Mouse (Mus musculus) lung, postnatal 0 days (tissue): ENCODE results near the gene Sh3pxd2a. TPM values are rescaled to one million over a fixed set of nuclear protein-coding genes. Genes with fewer than 3 reads are reported as not detected.

Experiments used
- ATAC-seq: fragments of 200-750 bp; cut with Nextera tagmentation; 2 replicates; pipeline ENCODE4 v1.8.0; 2017; ENCODE audit warnings: moderate library complexity
- DNase-seq: peaks from one replicate; pipeline ENCODE4 v3.0.0-alpha.2; 2016; ENCODE audit warnings: low spot score
- H3K27ac ChIP-seq: fragments of 300-500 bp; sonication (generic); 2 replicates; pipeline ENCODE4 v1.5.1; 2014; ENCODE audit warnings: antibody characterized with exemption, mild to moderate bottlenecking, low read length, mixed read lengths
- H3K27me3 ChIP-seq: fragments of 300-500 bp; sonication (generic); replicated peaks from 2 replicates; pipeline ENCODE4 v1.6.1; 2014; ENCODE audit warnings: low read length, mixed read lengths; ENCODE audit not compliant: insufficient read depth
- H3K36me3 ChIP-seq: fragments of 300-500 bp; sonication (generic); 2 replicates; pipeline ENCODE4 v1.6.1; 2014; ENCODE audit warnings: low read length, mixed read lengths; ENCODE audit not compliant: insufficient read depth
- H3K4me1 ChIP-seq: fragments of 300-500 bp; sonication (generic); 2 replicates; pipeline ENCODE4 v1.6.1; 2014; ENCODE audit warnings: antibody characterized with exemption, low read depth, low read length, mixed read lengths; ENCODE audit not compliant: insufficient read depth
- H3K4me2 ChIP-seq: fragments of 300-500 bp; sonication (generic); replicated peaks from 2 replicates; pipeline ENCODE4 v1.6.1; 2014; ENCODE audit warnings: low read depth, mild to moderate bottlenecking, low read length, moderate library complexity, mixed read lengths
- H3K4me3 ChIP-seq: fragments of 300-500 bp; sonication (generic); 2 replicates; pipeline ENCODE4 v1.5.1; 2014; ENCODE audit warnings: low read depth, low read length
- H3K9ac ChIP-seq: fragments of 300-500 bp; sonication (generic); replicated peaks from 2 replicates; pipeline ENCODE4 v1.6.1; 2014; ENCODE audit warnings: low read depth, mild to moderate bottlenecking
- H3K9me3 ChIP-seq: fragments of 300-500 bp; sonication (generic); 2 replicates; pipeline ENCODE4 v1.6.1; 2016; ENCODE audit warnings: low read length, mixed read lengths
- CTCF ChIP-seq: IDR thresholded peaks from 2 replicates; pipeline ENCODE4 v1.5.1; 2016; ENCODE audit warnings: antibody characterized with exemption, mild to moderate bottlenecking
- EP300 ChIP-seq: IDR thresholded peaks from 2 replicates; pipeline ENCODE4 v1.6.1; 2016; ENCODE audit warnings: antibody characterized with exemption, mild to moderate bottlenecking, control low read depth
- WGBS: fragments of 180-500 bp; shearing (Covaris S2); extraction: QIAGEN DNeasy Blood & Tissue Kit; methylation state at CpG from one replicate; pipeline ENCODE4 v1.1.7; 2014; 5-methylcytosine and 5-hydroxymethylcytosine counted together
- polyA plus RNA-seq: library from polyadenylated mRNA; unstranded; fragments of >200 nt; fragmentation: Nextera tagmentation; extraction: Ambion mirVana; gene quantifications from 2 replicates; pipeline ENCODE4 v1.2.1, GENCODE M21; 2015

Sh3pxd2a gene
- polyA plus RNA-seq, 1 experiment from 2014 or later, result 5.6 TPM

DNA sequence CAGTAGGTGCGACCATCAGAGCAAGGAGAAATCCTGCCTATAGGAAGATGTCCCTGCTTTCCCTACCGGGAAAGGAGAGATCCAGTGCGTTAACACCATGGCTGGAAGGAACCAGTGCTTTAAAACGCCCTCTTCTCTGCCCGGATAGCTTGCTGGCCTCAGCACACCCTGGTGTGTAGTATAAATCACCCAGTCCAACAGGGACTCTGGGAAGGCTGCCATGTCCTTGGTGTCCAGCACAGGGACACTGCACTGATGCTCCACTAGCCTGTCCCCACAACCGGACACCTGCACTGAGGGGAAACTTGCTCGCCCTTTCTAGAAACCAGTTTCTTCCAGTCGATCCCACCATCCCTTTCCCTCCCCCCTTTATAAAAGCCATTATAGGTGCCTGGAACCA is 28.0 kb downstream of the Sh3pxd2a start:
- H3K27ac ChIP-seq, result no peak overlapping the region
- no peaks in the 10 kb centered on the region for H3K36me3 ChIP-seq
- DNase-seq (no peak), ATAC-seq (no peak)
- H3K9me3 ChIP-seq, result no peaks in the 10 kb centered on the region
- 91% methylated on average over 8 of the region's 8 CpGs for WGBS
- TF ChIP-seq CTCF (no peak), EP300 (no peak)
- no peak overlapping the region for H3K4me3 ChIP-seq
- H3K27me3 ChIP-seq, result no peaks in the 10 kb centered on the region
- H3K4me1 ChIP-seq, result peaks cover 9% of the 10 kb centered on the region
- H3K4me2 ChIP-seq, result no peak overlapping the region
- H3K9ac ChIP-seq, result no peak overlapping the region

DNA sequence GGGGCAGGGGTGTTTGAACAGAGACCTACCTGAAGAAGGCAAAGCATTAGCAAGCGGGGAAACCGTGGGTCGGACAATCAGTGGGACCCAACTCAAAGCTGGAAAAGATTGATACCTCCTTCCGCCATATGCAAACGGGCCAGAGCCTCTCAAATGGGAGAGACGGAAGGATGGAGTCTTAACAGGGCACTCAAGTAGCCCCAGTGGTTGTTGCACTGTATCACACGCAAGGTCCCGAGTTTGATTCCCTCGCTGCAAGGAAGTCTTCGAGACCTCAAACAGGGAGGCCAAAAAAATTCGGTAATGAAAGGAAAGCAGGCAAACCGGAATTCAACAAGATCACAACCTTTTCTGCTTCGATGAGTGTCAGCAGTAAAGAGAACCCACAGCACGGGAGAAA is 29.5 kb downstream of the Sh3pxd2a start:
- no peak for ATAC-seq
- peaks cover 11% of the 10 kb centered on the region for H3K4me1 ChIP-seq
- no peaks in the 10 kb centered on the region for H3K9me3 ChIP-seq
- no peaks in the 10 kb centered on the region for H3K36me3 ChIP-seq
- WGBS, result 96% methylated on average over 14 of the region's 14 CpGs
- no peaks in the 10 kb centered on the region for H3K27me3 ChIP-seq
- no peak overlapping the region for H3K4me3 ChIP-seq
- no peak overlapping the region for H3K27ac ChIP-seq
- no peak overlapping the region for H3K4me2 ChIP-seq
- TF ChIP-seq EP300 (no peak), CTCF (no peak)
- no peak for DNase-seq
- H3K9ac ChIP-seq, result no peak overlapping the region

DNA sequence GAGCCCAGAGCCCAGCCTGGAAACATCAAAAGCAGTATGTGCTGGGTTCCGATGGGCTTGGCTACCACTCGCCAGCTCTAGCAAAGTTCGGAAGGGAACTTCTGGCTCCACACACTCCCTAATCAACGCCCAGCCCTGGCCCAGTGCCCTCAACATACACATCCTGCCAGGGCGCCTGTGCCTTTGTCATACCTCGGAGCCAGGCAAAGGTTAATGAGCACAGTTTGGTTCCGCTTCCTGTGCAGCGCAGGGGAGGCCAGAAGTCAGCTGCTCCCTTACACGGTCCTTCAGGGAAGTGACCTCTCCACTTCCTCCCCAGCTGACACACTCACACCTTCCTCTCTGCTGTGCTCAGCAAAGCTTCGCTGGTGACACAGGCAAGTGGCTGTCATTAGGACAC is 31.9 kb downstream of the Sh3pxd2a start:
- ATAC-seq (peak; percentile 89), DNase-seq (peak; percentile 86)
- Histone ChIP-seq H3K4me3 (no peak overlapping the region), H3K4me1 (peaks cover 23% of the 10 kb centered on the region; the same call in 1 of the 2 replicates), H3K27ac (peak overlapping the region; percentile 29; the same call in 1 of the 2 replicates), H3K9ac (no peak overlapping the region), H3K36me3 (no peaks in the 10 kb centered on the region), H3K9me3 (no peaks in the 10 kb centered on the region), H3K27me3 (no peaks in the 10 kb centered on the region), H3K4me2 (no peak overlapping the region)
- WGBS, result 17% methylated on average over 10 of the region's 10 CpGs
- TF ChIP-seq CTCF (peak; percentile 1; the same call in 1 of the 2 replicates), EP300 (peak; percentile 72)

DNA sequence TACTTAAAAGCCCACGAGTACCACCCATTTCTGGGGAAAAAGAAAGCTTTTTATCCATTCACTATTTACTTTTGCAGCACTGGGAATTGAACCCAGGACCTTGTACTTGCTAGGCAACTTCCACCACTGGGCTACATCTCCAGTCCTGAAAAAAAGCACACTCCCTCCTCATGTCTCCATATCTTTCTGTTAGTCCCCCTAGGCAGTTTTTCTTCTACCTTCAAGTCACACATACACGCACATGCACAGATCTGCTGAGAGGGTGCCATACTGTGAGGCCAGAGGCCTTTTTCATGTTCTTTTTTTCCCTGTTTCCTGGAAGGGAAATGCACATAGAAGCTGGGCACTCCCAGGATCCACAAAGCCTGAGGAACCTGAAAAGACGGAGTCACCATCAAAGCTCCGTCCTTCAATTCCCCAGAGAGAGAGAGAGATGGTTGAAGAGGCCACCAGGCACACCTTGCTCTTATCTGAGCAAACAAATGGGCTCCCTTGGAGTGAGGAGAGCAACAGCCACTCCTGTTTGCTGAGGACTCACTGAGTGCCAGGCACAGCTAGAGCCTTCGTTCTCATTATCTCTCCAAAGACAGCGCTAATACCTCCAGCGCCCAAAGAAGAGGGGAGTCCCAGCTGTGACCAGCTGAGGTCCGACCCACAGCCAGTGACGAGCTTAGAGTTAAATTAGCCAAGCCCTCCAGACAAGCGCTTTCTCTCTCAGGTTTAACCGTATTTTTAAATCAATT is 32.8 kb downstream of the Sh3pxd2a start:
- Histone ChIP-seq H3K9me3 (no peaks in the 10 kb centered on the region), H3K27me3 (no peaks in the 10 kb centered on the region), H3K4me1 (peaks cover 23% of the 10 kb centered on the region; the same call in 1 of the 2 replicates), H3K27ac (no peak overlapping the region), H3K4me3 (no peak overlapping the region), H3K9ac (no peak overlapping the region), H3K36me3 (no peaks in the 10 kb centered on the region), H3K4me2 (no peak overlapping the region)
- ATAC-seq (no peak), DNase-seq (no peak)
- TF ChIP-seq EP300 (no peak), CTCF (no peak)
- WGBS, result 56% methylated on average over 11 of the region's 11 CpGs

DNA sequence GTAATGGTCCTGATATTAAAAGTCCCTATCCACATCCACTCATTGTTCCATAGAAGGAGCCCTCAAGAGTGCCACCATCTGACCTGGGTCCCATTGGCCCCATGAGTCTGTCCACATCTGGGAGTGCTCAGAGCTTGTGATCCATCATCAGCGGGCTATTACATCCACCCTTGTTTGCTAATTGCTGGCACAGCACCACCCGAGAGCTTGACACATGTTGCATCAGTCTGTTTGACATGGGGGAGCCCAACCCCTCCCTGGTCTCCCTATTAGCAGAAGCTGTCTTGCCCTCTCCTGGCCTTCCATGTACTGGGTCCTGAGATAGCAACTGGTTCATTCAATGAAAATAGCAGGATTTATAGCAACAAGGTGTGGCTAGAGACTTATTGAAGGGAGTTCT is 34.0 kb downstream of the Sh3pxd2a start:
- ATAC-seq (no peak), DNase-seq (no peak)
- H3K4me1 ChIP-seq, result peaks cover 23% of the 10 kb centered on the region; the same call in 1 of the 2 replicates
- no peaks in the 10 kb centered on the region for H3K27me3 ChIP-seq
- H3K36me3 ChIP-seq, result no peaks in the 10 kb centered on the region
- H3K27ac ChIP-seq, result no peak overlapping the region
- no peak overlapping the region for H3K4me2 ChIP-seq
- H3K9me3 ChIP-seq, result no peaks in the 10 kb centered on the region
- TF ChIP-seq CTCF, result no peak
- no peak for TF ChIP-seq EP300
- H3K9ac ChIP-seq, result no peak overlapping the region
- H3K4me3 ChIP-seq, result no peak overlapping the region
- WGBS, result 73% methylated on average over 2 of the region's 2 CpGs

DNA sequence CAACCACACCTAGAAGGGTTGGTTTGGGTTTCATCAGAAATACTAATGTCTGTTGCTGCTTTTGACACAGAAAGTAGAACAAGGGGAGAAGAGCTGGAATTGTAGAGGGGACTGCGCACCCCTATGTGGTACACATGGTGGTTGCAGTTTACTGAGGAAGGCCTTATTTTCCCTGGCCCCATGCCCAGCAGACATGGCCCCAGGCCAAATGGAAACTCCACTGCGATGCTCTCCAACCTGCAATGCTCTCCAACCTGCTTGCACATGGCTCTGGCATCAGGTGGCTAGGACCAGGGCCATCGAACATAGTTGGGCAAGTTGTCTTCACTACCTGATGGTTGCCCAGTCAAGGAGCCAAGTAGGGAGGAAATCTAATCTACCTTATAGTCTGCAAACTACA is 35.0 kb downstream of the Sh3pxd2a start:
- whole genome bisulfite sequencing, result 48% methylated on average over 3 of the region's 3 CpGs
- Histone ChIP-seq H3K4me2 (no peak overlapping the region), H3K9me3 (no peaks in the 10 kb centered on the region), H3K4me3 (no peak overlapping the region), H3K9ac (no peak overlapping the region), H3K36me3 (no peaks in the 10 kb centered on the region), H3K27ac (no peak overlapping the region), H3K27me3 (no peaks in the 10 kb centered on the region), H3K4me1 (peaks cover 23% of the 10 kb centered on the region; the same call in 1 of the 2 replicates)
- ATAC-seq (no peak), DNase-seq (no peak)
- no peak for TF ChIP-seq EP300
- no peak for TF ChIP-seq CTCF
